Mouse (Mus musculus): ENCODE measurements at regions not wholly inside any gene's neighbourhood (a gene's known extent, or its start where the extent isn't known, plus 50 kb on each side); places are given as distances from the start of the nearest gene placed in this dataset.
"Not testable (repeated sequence)": the region's sequence is repeated elsewhere in the genome, so short reads cannot be mapped to it uniquely, and the experiment has no call there.

DNA sequence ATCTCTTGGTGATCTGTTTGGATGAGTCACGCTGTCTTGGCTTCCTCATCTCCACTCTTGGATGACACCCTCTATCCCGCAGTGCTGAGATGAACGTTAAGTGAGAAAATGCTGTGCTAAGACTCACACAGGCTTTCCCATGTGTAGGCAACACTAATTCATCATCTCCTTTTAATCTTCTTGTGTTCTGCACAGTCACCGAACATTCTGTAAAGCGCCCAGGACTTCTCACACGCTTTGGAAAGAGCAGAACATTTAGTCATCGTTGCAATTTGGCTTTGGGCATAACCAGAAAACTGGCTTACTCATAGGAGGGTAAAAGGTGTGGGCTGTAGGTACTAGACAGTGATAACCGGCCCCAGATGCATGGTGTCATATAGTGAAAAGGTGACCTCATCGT is 94.9 kb downstream of the Plppr4 start:
- no peak for ATAC-seq (replicated peaks; ENCODE audit: low FRiP score, low TSS enrichment, poor library complexity, severe bottlenecking)

DNA sequence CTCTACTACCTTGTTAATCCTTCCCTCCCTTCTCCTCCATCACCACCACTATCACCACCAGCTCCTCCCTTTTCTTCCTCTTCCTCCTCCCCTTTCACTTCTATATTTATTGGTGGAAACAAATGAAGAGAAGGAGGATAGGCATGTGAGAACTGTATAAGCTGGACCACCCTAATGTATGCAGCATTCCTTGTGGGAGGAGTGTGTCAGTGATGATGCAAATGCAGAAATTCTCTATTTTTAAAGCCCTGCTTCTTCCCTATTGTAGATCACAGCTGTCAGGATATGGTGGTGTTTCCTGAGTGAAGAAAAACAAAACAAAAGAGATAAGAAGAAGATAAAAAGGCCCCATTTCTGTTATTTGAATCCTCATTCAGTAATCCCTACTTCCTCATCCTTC is 112.8 kb downstream of the Plppr4 start:
- no peak for ATAC-seq (replicated peaks; ENCODE audit: low FRiP score, low TSS enrichment, poor library complexity, severe bottlenecking)

DNA sequence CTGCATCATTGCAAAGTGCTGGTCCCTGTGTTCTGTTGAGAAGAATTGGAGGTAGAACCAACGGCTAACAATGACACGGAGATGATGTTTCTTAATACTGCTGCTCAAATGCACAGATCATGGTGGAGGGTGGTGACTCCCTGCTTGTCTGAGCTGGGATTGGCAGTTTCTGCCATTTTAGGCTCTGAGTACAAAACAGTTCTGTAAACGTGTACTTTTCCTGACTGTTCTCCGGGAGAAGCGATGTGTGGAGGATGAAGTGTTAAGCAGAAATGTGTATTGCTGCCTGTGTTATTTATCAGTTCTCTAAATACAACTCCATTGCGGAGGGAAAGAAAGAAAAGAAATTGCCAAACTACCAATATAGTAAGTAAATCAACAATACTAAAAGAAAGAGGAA is 118.9 kb downstream of the Plppr4 start:
- ATAC-seq (replicated peaks; ENCODE audit: low FRiP score, low TSS enrichment, poor library complexity, severe bottlenecking): no peak

DNA sequence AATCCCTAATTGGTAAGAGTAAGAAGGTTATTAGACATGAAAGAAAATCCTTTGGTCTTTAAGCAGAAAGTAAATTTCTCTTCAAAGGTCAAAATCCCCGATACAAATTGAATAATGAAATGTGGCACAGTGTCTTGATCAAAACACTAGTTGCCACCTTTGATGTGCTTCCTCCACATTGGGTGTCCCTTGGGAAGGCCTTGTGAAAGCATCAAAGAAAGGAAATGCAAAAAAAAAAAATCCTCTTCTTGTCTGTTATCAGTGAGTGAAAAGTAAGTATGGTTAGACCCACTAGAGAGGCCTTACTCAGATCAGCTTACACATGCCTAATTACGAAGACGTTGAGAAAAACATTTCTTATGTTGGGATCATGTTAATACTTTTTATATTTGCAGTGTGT is 134.1 kb downstream of the Plppr4 start:
- no peak for ATAC-seq (replicated peaks; ENCODE audit: low FRiP score, low TSS enrichment, poor library complexity, severe bottlenecking)

DNA sequence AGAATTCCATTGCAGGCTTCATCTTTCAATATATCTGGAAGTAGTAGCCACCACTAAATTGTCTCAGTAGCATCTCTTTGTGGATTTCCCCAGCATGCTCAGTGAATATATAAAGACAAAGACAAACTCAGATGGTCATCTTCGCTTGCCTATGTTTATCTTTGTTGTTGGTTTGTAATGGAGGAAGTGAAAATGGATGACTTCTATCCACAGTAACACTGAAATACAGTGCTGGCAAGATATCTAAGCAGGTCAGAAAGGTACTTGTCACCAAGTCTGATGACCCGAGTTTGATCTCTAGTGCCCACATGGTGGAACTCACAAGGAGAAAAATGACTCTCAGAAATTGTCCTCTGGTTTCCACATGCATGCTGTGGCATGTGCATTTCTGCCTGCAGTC is 135.6 kb downstream of the Plppr4 start:
- ATAC-seq (replicated peaks; ENCODE audit: low FRiP score, low TSS enrichment, poor library complexity, severe bottlenecking): no peak

DNA sequence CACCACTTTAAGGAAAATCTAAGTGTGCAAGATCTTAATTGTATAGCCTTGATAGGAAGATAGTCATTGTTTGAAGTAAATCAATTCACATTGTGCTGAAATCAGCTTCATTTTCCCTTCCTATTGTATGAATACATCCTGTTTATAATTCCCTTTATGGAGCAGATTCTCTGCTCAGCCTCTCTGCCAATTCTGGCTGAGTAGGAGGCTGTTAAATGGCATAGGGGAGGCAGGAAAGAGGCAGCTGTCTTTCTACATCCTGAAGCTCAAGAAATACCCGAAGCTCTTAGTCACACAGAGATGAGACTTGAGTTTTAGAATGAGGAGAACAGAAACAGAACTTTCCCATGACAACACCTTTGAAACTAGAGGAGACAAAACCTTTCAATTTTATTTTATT is 142.7 kb downstream of the Plppr4 start:
- no peak for ATAC-seq (replicated peaks; ENCODE audit: low FRiP score, low TSS enrichment, poor library complexity, severe bottlenecking)

DNA sequence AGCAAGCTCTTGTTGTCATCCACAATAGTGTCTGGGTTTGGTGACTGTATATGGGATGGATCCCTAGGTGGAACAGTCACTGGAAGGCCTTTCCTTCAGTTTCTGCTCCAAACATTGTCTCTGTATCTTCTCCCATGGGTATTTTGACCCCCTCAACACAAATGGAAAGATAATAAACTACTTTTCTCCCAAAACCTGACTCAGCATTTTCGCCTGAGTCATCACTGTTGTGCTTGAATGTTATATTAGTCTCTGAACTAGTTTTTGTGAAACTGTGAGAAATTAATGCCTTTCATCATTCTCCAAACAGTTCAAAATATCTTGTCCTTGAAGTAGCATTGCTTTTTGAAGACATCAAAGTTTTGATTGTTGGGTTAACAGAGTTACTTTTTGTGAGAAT is 168.8 kb downstream of the Plppr4 start:
- no peak for ATAC-seq (replicated peaks; ENCODE audit: low FRiP score, low TSS enrichment, poor library complexity, severe bottlenecking)

DNA sequence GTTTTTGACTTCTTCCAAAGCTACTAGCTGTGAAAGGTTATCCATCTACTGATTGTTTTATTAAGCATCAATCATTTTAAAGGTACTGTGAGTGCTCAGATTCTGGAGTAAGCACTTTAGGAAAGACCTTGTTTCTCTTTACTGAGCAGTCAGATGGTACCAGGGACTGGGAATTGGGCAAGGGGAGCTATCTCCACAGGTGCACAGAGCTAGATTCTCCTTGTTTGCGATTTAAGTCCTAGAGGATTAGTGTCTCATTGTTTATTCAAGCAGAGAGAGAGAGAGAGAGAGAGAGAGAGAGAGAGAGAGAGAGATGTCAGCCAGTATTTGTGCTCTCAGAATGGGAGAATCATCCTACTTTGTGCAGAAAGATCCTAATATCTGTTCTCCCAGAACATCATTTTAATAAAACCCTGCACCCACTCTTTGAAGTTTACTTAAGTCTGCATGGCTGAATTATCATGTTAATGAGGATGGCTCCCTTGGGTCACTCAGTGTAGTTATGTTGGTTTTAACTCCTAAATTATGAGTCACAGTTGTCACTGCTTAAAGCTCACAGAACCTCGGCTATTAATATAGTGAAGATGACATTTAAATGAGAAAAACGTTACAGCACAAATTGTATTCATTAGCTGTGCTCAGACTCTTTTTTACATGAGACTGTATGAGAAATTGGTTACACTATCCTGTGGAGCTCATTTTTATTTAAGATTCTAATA is 171.7 kb downstream of the Plppr4 start:
- no peak for ATAC-seq (replicated peaks; ENCODE audit: low FRiP score, low TSS enrichment, poor library complexity, severe bottlenecking)

DNA sequence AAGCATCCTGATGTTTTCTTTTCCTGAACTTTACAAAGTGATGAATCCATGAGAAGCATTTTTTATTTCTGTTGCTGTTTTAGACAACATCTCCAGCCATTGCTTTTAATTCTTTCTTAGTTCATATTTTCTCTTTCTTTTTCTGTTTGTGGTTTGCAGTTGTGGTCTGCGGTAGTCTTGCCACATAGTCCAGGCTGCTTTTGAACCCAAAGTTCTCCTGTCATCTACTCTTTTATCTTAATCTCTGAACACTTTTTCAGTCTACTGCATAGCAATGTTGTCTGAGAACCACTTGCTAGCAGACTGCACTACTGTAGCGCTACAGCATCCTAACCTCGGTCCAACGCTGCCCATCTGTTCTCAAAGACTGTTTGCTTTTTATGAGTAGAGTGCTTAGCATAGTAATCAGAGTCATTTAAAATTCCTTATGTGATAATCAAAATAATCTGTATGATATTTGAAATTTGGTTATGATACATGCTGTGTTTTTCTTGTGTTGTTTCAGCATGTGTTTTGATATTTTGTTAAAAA is 177.0 kb downstream of the Plppr4 start:
- no peak for ATAC-seq (replicated peaks; ENCODE audit: low FRiP score, low TSS enrichment, poor library complexity, severe bottlenecking)

DNA sequence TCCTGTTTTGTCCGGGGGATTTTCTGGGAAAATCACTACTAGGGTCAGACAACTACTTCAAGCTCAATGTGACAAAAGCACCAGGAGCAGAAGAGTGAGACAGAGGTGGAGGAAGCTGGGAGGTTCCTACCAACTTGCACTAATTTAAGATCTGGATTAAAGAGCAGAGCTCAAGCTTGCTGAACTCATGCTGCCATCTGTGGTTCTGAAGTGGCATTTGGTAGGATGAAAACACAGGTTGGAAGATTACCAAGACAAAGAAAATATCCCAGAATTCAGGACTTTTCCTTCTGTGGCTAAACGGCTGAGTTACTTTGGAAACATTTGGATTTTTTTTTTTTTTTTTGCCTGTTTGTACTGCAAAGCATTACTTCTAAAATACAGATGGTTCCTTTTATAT is 190.9 kb downstream of the Plppr4 start:
- ATAC-seq (replicated peaks; ENCODE audit: low FRiP score, low TSS enrichment, poor library complexity, severe bottlenecking): no peak

DNA sequence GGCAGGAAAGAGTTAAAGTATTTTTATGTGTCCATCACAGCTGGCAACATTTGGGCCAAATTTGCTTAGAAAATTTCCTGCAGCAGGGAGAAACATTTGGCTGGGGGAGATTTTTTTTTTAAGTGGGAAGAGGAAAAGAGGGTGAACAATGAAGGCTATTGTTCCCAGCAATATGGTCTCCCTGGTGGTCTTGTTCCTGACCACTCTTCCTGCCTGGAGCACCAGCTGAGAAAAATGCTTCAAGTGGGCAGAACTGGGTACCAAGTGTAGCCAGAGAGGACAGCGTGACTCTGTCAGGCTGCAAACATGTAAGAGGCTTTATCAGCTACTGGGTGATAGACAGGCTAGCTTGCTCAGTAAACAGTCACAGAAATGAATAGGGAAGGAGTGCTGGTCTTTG is 194.3 kb upstream of the Palmd start:
- ATAC-seq (replicated peaks; ENCODE audit: low FRiP score, low TSS enrichment, poor library complexity, severe bottlenecking): no peak

DNA sequence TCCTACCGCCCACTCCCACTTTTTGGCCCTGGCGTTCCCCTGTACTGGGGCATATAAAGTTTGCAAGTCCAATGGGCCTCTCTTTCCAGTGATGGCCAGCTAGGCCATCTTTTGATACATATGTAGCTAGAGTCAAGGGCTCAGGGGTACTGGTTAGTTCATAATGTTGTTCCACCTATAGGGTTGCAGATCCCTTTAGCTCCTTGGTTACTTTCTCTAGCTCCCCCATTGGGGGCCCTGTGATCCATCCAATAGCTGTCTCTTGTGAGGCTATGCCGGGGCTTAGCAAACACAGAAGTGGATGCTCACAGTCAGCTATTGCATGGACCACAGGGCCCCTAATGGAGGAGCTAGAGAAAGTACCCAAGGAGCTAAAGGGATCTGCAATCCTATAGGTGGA is 191.9 kb upstream of the Palmd start:
- not testable (repeated sequence) for ATAC-seq (replicated peaks; ENCODE audit: low FRiP score, low TSS enrichment, poor library complexity, severe bottlenecking)

DNA sequence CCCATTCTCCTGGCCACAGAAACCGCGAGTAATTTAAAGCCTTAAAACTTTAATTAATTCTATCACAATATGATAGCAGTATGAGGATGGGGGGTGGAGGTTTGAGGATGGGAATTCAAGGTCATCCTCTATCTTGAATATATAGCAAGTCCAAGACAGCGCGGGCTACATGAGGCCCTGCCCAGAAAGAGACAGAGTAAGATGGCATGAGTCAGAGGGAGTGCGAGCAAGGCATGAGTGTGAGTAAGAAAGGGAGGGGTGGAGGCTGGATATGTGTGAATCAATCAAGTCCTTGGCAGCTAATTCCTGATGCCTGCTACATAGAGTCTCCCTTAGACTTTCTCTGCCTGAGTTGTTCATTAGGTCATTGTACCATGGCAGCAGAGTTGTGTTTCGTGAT is 186.5 kb upstream of the Palmd start:
- no peak for ATAC-seq (replicated peaks; ENCODE audit: low FRiP score, low TSS enrichment, poor library complexity, severe bottlenecking)

DNA sequence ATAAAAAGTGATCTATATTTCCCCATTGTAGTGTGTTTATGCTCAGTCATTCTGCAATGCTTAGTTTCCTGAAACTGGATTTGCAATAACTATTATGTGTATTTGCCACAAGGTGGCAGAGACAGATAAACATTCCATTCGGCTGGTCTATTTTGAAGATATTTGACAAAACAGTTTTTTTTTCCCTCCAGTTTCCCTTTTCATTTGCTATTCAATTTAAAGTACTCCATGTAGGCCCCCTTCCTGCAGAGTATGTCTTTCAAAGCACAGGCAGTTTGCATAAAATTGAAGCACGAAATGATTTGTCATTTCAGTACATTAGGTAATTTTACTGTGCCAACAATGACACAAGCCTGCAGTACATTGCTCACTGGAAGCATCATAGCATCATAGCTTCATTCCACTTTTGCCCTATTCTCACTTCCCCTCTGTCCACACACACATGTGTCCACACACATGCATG is 184.3 kb upstream of the Palmd start:
- ATAC-seq (replicated peaks; ENCODE audit: low FRiP score, low TSS enrichment, poor library complexity, severe bottlenecking): no peak

DNA sequence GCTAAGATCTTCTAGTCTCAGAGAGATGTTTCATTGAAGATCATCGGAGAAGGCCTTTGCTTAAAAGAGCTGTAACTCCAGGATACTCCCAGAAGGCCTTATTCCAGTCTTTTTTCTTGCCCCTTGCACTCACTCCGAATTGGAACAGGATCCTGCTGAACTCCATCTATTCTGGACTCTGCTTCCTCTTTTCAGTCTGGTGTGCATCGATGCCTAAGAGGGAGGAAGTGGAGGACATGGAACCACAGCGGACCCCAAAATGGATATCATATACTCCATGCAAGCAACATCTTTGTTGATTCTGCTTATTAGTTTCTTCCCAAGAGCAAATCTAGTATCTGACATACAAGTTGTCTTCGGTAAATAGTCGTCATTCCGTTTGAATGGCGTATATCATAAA is 183.6 kb upstream of the Palmd start:
- no peak for ATAC-seq (replicated peaks; ENCODE audit: low FRiP score, low TSS enrichment, poor library complexity, severe bottlenecking)

DNA sequence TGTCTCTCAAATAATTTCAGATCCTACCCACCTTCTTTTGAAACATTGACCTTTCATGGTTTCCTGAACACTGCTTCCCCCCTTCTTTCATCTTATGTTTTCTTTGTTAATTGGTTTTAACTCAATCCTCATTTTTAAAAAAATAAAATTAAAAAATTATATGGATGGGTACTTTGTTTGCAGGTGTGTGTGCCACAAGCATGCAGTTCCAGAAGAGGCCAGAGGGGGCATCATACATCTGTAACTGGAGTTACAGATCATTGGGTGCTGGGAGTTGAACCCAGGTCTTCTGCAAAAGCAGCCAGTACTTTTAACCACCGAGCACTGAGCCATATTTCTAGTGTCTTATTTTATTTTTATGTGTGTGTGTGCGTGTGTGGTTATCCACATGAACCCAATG is 178.6 kb upstream of the Palmd start:
- no peak for ATAC-seq (replicated peaks; ENCODE audit: low FRiP score, low TSS enrichment, poor library complexity, severe bottlenecking)

DNA sequence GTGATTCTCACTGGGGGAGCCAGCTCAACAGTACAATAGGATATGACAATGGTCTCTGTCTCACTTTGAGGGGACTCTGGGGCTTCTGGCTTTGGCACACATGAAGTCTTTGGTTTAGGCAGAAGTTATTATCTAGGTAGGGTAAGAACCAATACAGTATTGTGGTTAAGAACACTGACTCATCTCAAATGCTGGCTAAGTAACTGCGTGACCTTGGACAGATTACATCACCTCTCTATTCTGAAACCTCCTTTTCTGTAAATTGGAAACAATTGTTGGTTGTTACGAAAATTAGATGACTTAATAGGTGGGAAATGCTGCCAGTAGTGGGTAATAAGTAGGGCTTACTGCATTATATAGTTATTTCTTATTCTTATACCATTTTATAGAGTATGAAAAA is 171.0 kb upstream of the Palmd start:
- no peak for ATAC-seq (replicated peaks; ENCODE audit: low FRiP score, low TSS enrichment, poor library complexity, severe bottlenecking)

DNA sequence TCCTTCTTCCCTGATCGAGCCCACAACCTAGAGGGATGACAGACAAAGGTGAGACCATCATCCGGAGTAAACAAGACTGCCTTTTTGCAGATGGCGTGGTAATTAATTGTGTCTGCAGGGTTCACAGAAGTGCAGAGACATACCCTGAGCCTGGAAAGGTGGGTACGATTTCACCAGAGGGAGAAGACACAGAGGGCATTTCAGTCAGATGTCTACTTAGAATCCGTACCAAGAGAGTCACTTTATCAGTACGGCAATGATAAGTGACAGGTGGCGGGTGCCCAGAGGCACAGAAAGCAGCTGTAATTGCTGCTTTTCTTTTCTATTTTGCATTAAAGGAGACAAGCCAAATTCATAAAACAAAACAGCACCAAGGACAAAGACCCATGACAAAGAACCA is 169.9 kb upstream of the Palmd start:
- no peak for ATAC-seq (replicated peaks; ENCODE audit: low FRiP score, low TSS enrichment, poor library complexity, severe bottlenecking)

DNA sequence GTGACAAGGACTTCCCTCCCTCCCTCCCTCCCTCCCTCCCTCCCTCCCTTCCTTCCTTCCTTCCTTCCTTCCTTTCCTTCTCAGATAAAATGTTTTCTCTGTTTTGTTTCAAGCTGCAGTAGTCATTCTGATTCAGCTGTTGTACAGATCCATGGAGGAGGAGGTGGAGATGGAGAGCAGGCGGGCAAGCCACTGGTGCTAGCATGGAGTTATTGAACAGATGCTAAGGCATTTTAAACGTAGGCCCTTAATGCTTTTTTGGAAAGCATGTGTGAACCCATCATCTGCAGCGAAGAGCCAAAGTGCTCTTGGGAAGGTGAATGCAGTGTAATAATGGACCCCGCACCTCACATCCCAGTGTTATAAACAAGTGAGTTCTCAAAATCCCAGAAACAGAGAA is 164.1 kb upstream of the Palmd start:
- ATAC-seq (replicated peaks; ENCODE audit: low FRiP score, low TSS enrichment, poor library complexity, severe bottlenecking): no peak

DNA sequence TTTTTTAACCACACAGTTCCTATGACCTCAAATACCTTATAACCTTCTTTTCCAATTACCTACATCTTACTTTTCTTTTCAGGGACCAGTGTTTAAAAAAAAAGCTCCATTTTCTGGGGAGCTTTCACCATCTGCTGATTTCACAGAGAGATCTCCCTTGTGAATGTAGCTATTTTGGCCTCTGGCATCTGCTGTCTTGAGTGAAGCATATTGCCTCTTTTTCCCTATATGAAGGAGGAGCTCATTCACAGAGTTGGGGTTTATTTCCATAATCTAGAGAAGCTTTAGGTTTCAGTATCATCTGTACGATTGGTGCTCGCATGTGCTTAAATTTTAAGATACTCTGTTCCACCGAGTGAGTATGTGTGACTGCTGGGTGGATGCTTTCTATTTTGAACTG is 153.4 kb upstream of the Palmd start:
- ATAC-seq (replicated peaks; ENCODE audit: low FRiP score, low TSS enrichment, poor library complexity, severe bottlenecking): no peak

DNA sequence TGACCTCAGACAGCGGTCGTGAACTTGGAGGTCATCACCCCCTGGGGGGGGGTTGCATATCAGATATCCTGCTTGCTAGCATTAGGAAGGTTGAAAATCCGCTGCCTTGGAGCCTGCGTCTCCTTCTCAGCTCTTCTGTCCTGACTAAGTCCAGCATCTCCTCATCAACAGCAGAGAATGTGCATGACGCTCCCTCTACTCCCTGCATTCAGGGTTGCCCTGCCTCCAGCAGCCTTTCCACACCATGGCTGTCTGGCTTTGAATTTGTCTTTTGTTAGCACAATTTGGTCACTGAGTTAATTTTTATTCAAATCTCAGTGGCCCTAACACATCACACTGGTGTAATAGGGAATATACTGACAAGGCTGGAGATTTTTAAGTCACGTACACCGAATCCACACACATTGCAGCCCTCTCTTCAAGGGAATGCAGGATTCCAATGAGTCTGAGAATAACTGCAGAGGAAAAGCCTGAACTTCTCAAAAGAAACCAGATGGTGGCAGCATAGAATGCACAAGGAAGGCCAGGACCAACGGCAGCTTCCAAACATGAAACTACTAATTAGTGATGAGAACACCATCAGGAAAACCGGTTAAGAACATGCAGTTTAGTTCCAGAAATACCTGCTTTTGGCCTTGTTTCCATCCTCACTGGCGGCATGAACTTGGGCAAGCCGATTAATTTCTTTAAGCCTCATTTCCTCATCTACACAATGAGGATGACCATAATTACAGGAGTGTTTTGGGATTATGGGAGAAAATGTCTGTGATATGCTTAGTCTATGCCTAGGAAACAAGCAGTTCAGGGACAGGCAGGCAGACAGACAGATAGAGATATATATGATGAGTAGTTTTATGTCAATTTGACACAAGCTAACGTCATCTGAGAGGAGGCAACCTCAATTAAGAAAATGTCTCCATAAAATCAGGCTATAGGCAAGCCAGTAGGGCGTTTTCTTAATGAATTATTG is 151.6 kb upstream of the Palmd start:
- ATAC-seq (replicated peaks; ENCODE audit: low FRiP score, low TSS enrichment, poor library complexity, severe bottlenecking): peak; percentile 63; the same call in 1 of the 2 replicates

All from megakaryocyte-erythroid progenitor cell, adult 5-6 weeks (primary cell).